Mouse (Mus musculus) gastrocnemius, postnatal 36 days (tissue): ENCODE results near the gene Chd8. TPM values are rescaled to one million over a fixed set of nuclear protein-coding genes. Genes with fewer than 3 reads are reported as not detected.

ENCODE experiments used
- DNase-seq, 2 experiments: peaks; one replicate each; pipeline ENCODE4 v3.0.0; 2022
- intact Hi-C: fragments of 180-260 bp; cut with DNase I; formaldehyde crosslinking; loops from one replicate; pipeline ENCODE4 v1.15.1; 2025
- total RNA-seq, 2 experiments: library from RNA; stranded (reverse); gene quantifications; 2 replicates each; pipeline ENCODE4 v1.2.3; 2021

The Chd8 gene
- total RNA-seq, 2 experiments from 2014 or later: 26.6 to 30.8 TPM

GRCm38 (mm10) chr14:52225972-52226371 lies 31.6 kb downstream of the Chd8 start:
- intact Hi-C loops: no loop called here
- no peak for DNase-seq

GRCm38 (mm10) chr14:52217261-52217660 lies 40.3 kb downstream of the Chd8 start:
- intact Hi-C loops: loop anchor here (5.0 kb wide), 1 partner anchor 35 kb away; no protein-coding TSS in a partner anchor
- no peak for DNase-seq

DNA sequence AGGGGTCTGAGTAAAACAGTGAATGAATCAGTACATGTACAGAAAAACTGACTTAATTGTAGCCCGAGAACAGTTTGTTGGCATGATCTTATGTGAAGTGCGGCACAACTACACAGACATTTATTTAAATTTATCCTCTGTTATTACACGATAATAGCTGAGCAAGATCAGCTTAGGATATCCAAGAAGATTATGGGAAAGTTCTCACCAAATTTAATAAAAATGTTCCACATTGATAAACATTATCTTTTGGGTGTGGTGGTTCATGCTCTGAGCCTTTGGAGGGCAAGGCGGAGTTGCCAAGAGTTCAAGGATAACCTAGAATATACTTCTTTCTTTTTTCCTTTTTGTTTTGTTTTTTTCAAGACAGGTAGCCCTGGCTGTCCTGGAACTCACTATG lies 58.2 kb downstream of the Chd8 start:
- no peak for DNase-seq
- intact Hi-C loops: loop anchor here (5.0 kb wide), 1 partner anchor 77 kb away; no protein-coding TSS in a partner anchor

DNA sequence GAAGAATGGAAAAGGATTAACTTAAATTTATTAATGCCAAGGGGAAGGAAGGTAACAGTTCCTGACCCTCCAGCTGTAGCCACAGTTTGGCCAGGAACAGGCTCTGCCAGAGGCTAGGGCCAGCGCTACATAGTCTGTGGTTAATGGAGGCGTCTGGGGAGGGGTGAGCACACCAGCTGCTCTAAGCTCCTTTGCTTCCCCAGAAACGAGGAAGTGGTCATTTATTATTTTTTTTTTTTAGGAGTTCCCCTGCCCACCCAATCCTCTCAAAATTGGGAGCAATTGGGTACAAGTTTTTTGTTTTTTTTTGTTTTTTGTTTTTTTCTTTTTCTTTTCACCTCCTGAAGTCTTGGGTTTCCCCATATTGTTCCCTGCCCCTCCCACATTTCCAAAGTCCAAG lies 59.4 kb downstream of the Chd8 start:
- intact Hi-C loops: loop anchor here (5.0 kb wide), 1 partner anchor 76 kb away; no protein-coding TSS in a partner anchor
- no peak for DNase-seq

DNA sequence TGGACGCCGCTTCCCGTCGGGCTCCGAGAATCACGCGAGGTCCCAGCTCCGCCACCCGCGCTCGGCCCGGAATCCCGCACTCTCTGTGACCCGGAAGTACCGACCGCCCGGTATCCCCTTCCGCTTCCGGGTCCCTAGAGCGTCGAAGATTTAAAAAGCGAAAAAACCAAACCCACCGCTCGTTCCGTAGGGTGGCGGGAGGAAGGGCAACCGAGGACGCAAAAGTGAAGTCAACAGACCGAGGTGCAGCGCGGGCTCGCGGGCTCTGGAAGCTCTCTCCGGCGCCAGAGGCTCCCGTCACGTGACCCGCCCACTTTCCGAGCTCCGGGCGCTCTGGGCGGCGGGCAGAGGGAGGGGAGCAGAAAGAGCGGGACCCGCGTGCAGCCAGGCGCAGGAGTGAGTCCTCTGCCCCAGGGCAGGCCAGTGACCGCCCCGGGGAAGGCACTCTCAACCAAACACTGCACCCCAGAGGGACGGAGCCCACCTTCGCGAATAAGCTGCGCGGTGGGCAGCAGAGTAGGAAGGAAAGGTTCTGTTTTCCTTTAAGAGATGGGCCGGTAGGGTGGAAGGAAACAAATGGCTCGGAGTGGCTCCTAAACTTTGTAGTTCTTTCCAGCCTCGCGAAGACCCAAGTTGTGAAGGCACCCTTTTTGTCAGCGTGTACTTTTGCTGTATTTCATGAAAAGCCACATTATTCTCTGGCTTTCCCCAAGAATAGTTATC lies 60.3 kb downstream of the Chd8 start, which contains the start of gene Supt16:
TSS of gene Supt16 (minus strand) at position 261 of the 723 bp plus-strand sequence.
- intact Hi-C loops: loop anchor here (5.0 kb wide), 1 partner anchor 75 kb away; no protein-coding TSS in a partner anchor

DNA sequence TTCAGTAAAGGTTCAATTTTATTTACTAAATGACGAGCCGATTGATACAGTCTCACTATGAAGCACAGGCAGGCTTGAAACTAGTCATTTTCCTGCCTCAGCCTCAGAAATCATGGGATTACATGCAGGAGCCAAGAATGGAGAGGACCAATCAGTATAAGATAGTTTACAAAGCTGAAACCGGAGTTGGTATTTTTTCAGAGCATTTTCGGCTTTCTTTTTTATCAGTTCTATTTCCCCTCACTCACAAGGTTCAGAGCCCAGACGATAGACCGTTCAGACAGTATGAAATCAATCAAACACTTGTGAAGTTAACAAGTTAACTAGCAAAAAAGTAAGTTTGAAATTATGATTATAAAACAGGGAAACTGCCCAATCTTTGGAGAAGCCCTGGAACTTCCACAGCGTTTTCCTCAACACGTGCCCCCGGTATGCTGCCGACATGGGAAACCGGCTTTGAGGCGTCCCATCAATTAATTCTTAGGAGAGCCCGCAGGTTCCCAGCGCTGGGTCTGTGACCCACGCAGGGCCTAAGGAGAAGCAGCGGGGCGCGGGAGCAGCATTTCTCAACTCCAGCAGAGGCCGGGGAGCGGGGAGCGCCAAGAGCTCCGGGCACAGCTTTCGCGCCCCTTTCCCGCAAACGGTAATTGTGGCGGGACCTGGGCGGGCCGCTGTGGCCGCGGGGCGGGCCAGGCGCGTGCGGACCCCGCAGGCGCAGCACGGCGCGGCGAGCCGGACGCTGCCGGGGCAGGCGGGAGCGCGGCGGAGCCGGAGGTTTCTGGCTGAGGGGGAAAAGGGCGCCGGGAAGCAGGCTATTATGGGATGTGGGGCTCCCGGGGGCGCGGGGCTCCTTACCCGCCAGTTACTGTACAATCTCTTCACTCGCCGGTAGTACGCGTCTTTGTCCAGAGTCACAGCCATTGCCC lies 61.1 kb downstream of the Chd8 start:
- intact Hi-C loops: loop anchor here (5.0 kb wide), 1 partner anchor 74 kb away; no protein-coding TSS in a partner anchor
- peak in 1 of 2 experiments; percentile 20 for DNase-seq

More for the DNA sequence above, 60.3 kb downstream of the Chd8 start, which contains the start of gene Supt16:
- DNase-seq: peak; percentile 67 to 82

DNA sequence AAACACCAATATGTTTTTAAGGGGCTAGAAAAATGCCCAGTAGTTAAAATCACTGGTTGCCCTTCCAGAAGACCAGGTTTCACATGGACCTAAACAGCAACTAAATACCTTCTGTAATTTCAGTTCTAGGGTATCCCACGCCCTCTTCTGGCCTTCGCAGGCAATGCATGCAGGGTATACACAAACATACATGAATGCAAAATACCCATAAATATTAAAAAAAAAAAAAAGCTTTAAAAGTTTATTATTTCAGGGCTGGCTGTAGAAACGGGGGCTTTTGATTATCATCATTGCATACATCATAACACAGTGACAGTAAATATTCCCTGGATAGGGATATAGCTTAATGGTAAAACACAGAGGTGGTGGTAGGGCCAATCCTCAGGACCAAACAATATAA lies 61.9 kb downstream of the Chd8 start:
- no peak for DNase-seq
- intact Hi-C loops: loop anchor here (5.0 kb wide), 1 partner anchor 73 kb away; no protein-coding TSS in a partner anchor

DNA sequence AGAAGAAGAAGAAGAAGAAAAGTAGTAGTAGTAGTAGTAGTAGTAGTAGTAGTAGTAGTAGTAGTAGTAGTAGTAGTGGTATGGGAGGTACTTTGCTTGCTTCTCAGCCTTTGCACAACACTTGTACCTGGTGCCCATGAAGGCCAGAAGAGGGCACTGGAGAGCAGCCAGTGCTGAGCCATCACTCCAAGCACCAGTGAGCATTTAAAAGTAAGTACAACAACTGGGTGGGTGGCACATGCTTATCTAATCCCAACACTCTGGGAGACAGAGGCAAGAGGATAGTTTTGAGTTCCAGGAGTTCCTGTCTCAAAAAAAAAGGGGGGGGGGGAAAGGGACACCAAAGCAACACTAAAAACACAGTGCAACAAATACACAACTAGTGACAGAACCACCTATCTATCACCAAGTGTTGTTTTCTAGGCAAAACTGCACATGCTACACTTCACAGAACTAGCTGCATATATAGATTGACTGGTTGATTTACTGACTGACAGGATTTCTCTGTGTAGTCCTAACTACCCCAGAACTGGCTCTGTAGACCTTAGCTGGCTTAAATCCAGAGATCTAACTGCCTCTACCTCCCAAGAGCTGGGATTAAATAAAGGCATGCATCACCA lies 66.7 kb downstream of the Chd8 start:
- intact Hi-C loops: no loop called here
- DNase-seq: no peak

DNA sequence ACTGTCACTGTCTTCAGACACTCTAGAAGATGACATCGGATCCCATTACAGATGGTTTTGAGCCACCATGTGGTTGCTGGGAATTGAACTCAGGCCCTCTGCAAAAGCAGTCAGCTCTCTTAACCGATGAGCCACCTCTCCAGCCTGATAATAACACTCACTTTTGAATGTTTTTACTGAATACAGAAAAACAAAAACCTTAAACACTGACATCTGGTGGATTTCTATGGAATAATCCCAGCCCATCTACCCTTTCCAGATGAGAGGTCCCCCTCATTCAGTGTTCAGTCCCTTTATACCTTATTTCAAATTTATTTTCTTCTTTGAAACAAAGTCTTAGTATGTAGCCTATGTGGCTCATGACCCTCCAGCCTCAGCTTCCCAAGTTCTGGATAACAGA lies 68.1 kb downstream of the Chd8 start:
- intact Hi-C loops: no loop called here
- DNase-seq: no peak

GRCm38 (mm10) chr14:52188788-52189187 lies 68.8 kb downstream of the Chd8 start:
- no peak for DNase-seq
- intact Hi-C loops: no loop called here

DNA sequence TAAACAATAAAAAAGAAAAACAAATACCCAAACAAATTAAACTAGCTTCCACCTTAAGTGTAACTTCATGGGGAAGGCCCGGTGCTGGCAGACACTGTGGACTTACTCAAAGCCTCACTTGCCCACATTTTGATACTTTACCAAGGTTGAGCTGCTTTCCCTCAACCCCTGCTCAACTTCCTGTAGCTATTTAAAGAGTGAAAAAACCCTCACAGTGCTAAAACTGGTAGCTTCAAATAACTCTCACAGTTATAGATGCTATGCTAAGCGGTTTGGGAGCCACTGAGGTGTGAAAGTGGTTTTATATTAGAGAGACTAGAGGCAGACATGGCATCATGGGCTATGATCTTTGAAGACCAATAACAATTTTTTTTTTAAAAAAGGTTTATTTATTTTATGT lies 91.0 kb downstream of the Chd8 start:
- intact Hi-C loops: no loop called here
- DNase-seq: no peak

DNA sequence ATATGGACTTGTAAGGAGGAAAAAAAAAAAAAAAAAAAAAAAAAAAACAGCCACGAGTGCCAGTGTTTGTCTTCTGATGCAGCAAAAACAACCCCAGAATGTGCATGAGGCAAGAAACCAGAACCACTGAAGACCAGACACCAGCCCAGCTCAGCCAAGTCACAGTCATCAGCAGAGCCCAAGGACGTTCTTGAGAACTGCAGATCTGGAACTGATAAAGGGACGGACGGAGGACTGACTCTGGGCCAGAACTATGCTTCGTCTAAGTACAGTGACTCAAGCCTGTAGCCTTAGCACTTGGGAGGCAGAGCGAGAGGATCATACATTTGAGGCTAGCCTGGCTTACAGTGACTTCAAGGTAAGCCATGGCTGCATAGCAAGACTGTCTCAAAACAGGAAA lies 96.7 kb downstream of the Chd8 start:
- intact Hi-C loops: no loop called here
- DNase-seq: no peak

DNA sequence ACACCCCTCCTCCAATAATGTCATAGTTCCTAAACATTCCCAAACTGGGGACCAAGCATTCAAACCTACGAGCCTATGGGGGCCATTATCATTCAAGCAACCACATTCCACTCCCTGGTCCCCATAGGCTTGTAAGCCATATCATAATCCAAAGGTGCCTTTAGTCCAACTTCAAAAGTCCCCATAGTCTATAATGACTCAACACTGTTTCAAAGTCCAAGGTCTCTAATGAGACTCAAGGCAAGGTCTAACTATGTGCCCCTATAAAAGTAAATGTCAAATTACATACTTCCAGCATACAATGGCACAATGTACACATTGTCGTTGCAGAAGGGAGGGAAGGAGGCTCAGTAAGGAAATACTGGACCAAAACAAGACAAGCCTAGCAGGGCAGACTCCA lies 102.6 kb downstream of the Chd8 start:
- DNase-seq: no peak
- intact Hi-C loops: no loop called here

GRCm38 (mm10) chr14:52152613-52153012 lies 105.0 kb downstream of the Chd8 start:
- no peak for DNase-seq
- intact Hi-C loops: no loop called here

DNA sequence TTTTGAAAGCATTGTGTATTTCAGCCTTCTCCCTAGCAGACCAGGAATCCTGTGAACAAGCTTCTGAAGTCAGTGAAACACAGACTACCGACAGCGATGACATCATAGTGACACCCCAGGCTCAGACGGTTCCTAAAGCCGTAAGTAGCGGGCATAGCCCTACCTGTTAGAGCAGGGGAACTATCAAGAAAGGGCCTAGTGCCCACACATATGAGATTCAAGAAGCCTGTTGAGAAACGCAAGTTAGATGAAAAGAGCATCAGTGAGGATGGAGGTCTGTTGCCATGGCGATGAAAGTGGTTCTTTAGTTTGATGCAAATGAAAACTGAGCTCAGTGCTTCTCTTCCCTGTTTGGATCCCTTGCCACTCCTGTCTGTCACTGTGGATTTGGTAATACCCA lies 105.4 kb downstream of the Chd8 start:
- intact Hi-C loops: no loop called here
- DNase-seq: no peak

GRCm38 (mm10) chr14:52149888-52150287 lies 107.7 kb downstream of the Chd8 start:
- intact Hi-C loops: no loop called here
- no peak for DNase-seq

Other genes starting within 250 kb of the Chd8 start
- 1 to 10 TPM; 1.3 to 1.5 TPM for gene Tmem253, start 242.1 kb downstream of the Chd8 start, total RNA-seq
- 10 to 100 TPM in 1 of 2 experiments, 1 to 10 TPM in 1; 9.7 to 12.4 TPM for gene Zfp219, start 237.0 kb downstream of the Chd8 start, total RNA-seq
- gene Olfr221, start 215.3 kb downstream of the Chd8 start, total RNA-seq: not detected
- gene Hnrnpc, start 153.8 kb downstream of the Chd8 start, total RNA-seq: 10 to 100 TPM; 71.0 to 74.4 TPM
- gene Rpgrip1, start 147.1 kb downstream of the Chd8 start, total RNA-seq: not detected
- 10 to 100 TPM; 10.1 to 13.7 TPM for gene Supt16, start 60.4 kb downstream of the Chd8 start, total RNA-seq
- gene Tox4, start 21.4 kb upstream of the Chd8 start, total RNA-seq: 10 to 100 TPM; 43.5 to 46.1 TPM
- 1 to 10 TPM; 2.0 to 3.0 TPM for gene Rab2b, start 21.8 kb upstream of the Chd8 start, total RNA-seq
- gene Mettl3, start 47.3 kb upstream of the Chd8 start, total RNA-seq: 10 to 100 TPM; 11.4 to 14.2 TPM
- gene Sall2, start 71.0 kb upstream of the Chd8 start, total RNA-seq: under 1 TPM; 0.56 to 0.79 TPM
- not detected for gene Olfr1513, start 98.6 kb upstream of the Chd8 start, total RNA-seq
- gene Olfr1512, start 121.4 kb upstream of the Chd8 start, total RNA-seq: not detected
- not detected for gene Olfr1511, start 139.6 kb upstream of the Chd8 start, total RNA-seq
- gene Olfr1510, start 156.6 kb upstream of the Chd8 start, total RNA-seq: not detected
- not detected for gene Olfr1509, start 185.2 kb upstream of the Chd8 start, total RNA-seq
- gene Olfr1508, start 209.7 kb upstream of the Chd8 start, total RNA-seq: not detected
- not detected for gene Olfr1507, start 238.0 kb upstream of the Chd8 start, total RNA-seq